Mouse (Mus musculus) spleen, adult 2 months (tissue): ENCODE results near the gene Aff2.

ENCODE experiments used
- CTCF ChIP-seq: fragments of 200-500 bp; IDR thresholded peaks from 2 replicates; pipeline ENCODE4 v1.5.1; 2011; ENCODE audit warnings: mild to moderate bottlenecking, inconsistent platforms; ENCODE audit not compliant: insufficient read depth, insufficient read length, insufficient replicate concordance; ENCODE audit errors: extremely low read depth
- POLR2A ChIP-seq: fragments of 200-500 bp; IDR thresholded peaks from 2 replicates; pipeline ENCODE4 v1.6.1; 2011; ENCODE audit warnings: low read depth, low read length, inconsistent platforms

- TF ChIP-seq CTCF (no peak), POLR2A (no peak)
Measured at GRCm38 (mm10) chrX:69744962-69745597, 385.0 kb downstream of the Aff2 start.
